Mouse (Mus musculus) kidney, postnatal 25 days (tissue): Measurements from ENCODE around the gene Dohh.

Source experiments
- DNase-seq, 2 experiments: peaks; one replicate each; pipeline ENCODE4 v3.0.0; 2021; ENCODE audit warnings: mixed read lengths in 2 of 2

The Dohh gene

DNA sequence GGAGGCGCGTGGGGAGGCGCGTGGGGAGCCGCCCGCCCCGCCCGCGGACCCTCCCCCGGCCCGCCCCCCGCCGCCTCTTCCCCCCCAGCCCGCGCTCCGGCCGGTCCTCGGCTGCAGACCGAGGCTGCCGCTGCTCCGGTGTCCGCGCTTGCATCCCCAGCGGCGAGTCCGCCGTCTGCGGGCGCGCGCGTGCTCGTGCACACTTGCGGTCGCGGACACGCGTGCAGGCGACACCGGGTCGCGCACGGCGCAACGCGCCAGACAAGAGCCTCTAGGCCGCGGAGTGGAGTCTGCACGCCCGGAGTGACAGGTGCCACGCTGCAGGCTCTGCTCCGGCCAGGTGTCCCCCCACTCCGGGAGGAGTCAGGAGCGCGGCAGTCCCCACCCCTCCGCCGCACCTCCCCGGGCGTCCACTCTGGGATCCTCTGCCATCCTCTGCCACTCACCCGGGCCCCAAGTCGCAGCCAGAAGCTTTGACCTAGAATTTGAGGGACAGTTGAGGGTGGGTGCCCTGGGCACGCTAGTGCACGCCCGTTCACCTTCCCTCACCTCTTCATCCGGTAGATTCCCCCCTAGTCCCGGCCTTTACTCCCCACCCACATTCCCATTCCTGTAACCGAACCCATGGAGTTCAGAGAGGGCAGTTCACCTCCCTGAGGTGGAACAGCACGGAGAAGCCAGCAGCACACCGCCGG lies 46.8 kb downstream of the Dohh start:
- DNase-seq, result peak; percentile 60 to 89

DNA sequence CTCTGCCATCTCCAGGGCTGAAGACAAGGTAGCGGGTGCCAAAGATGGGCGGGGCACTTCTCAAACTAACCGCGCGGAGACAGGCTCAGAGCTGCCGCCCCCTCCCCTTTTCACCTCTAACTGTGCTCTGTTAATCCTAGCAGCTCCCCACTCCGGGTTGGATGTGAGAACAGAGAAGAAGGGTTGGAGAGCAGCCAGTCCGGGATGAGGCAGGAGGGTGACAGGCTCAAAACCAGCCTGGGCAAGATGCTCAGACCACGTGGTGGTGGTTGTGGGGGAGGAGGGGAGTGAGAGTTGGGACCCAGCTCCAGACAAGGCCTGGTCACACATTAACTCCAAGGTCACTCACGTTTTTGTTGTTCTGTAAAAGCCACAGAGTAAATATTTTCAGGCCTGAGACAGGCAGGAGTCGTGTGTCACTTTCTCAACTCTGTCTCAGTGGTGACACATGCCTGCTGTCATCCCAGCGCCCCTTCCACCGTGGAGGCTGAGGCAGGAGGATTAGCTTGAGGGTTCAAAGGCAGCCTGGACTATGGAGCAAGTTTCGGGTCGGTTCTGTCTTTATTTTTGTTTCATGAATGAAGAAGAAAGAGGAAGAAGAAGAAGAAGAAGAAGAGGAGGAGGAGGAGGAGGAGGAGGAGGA lies 47.4 kb downstream of the Dohh start:
- DNase-seq, result peak; percentile 90 to 95

DNA sequence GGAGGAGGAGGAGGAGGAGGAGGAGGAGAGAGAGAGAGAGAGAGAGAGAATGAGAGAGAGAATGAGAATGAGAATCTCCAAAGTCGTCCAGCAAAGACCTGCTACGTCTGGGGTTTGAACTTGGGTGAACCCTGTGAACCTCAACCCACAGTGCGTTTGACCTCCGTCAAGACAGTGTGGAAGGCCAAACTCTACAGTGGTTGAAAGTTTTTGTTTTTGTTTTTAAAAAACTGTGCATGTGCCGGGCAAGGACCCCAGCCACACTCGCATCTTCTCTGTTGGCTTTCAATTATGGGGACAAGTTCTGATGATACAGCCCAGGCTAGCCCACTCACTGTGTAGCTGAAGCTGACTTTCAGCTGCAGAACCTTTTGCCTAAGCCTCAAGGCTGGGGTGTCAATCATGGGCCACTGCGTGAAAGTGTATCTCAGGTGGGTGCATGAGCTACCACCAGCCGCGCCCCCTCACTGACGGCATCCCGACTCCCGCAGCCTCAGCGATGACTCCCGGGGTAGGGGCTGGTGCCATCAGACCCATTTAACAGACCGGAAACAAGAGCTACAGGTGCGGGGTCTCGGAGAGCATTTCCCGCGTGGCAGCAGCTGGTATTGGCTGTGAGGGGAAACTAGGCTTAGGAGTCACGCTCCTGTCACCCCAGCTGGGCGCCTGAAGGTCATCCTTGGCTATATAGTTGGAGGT lies 48.1 kb downstream of the Dohh start:
- peak; percentile 22 to 60 for DNase-seq

DNA sequence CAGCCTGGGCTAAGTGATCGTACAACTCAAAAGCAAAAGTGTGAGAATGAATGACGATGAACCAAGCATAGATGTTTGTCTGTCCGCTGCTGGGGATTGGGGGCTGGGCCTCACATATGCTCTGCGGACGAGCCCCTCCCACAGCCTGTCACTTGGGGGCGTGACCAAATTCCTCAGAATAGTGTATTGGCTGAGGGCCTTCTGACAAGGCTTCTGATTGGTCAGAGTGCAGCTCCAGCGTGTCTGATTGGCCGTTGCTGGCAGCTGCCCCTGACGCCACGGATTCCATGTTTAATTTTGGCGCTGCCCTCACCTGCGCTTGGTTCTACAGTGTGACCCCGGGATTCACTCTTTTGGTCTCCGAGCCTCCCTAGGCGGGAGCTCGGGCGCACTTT lies 48.6 kb downstream of the Dohh start:
- peak; percentile 96 to 98 for DNase-seq

DNA sequence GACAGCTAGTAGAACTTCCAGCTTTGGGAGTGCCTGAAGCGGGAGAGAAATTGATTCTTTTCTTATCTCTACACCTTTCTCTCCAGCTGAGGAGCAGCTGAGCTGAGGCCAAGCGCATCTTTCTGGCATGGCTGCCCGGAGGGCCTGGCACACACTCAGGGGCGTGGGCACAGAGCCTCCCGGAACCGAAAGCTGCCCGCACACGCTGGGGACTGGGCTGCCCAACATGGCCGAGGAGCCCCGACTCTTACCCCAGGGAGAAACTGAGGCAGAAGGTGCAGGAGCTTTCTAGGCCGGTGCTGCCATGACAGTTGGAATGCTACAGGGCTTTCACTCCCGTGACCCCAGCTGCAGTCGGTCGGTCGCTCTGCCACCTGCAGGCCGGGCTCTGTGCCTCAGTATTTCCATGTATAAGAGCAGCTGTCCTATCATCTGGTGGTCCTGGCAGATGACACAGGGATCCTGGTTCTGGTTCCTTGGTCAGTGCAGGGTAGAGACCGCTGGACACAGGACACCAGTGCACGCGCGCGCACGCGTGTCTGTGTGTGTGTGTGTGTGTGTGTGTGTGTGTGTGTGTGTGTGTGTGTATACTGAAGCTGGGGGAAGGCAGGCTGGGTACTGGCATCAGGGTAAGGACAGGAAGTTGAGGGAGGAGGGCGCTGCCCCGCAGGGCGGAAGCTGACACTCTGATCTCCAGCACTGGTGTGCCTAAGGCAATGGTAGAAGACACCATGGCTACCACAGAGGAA lies 49.5 kb downstream of the Dohh start:
- DNase-seq, result peak; percentile 18 to 63

DNA sequence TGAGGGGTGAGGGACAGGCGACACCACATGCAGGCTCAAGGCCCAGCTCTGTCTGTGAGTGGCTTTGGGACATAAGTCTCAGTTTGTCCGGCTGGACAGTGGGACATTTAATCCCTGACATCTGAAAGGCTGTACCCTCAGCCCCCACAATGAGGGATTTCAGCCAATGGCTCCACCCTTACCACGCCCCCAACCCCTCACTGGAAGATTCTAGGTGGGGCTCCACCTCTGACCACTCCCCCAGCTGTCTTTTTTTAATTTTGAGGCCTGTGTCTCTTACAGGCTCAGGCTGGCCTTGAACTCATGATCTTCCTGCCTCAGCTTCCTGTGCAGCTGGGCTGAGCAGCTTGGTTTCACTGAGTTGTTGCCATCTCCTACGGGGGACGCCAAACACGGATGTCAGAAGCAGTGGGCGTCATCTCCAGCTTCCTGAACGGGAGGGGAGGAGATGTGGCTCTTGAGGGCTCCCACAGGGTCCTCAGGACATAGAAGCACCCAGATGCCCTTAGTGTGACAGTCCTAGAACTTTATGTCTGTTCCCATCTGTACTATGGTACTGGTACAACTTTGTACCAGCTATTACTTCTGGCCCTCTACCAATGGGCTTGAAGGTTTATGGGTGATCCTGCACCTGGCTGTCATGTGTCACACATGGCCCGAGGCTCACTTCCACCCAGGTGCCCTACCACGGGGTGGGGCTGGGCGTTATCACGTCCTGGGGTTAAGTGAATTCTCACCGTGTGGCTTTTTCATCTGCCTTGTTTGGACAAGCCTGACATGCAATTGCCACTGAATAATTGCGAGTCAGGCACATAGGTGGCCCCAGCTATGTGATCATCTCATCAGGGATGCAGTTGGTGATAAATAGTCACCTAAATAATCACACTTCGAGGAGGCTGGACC lies 50.4 kb downstream of the Dohh start:
- peak; percentile 19 to 57 for DNase-seq

DNA sequence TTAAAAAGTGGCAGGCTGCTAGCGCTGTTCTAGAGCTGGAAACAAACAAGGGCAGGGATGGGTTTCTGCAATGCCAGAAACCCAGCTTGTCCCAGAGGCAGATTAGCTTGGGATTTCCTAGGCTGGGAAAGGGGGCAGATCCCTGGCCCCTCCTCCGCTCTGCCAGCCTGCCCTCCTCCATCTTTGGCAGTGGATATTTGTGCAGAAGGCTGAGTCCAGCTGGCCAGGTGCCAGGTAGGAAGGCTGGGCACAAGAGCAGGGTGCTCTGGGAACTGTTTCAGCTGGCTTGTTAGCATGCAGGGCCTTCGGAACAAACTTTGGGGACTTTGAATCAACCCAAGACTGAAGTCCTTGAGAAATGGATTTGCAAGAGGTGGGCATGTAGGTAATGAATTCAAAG lies 51.2 kb downstream of the Dohh start:
- peak; percentile 95 to 97 for DNase-seq
